Mouse (Mus musculus) neural tube, embryonic 13.5 days (tissue): ENCODE measurements around the gene Jag2. TPM values are rescaled to one million over a fixed set of nuclear protein-coding genes. Genes with fewer than 3 reads are reported as not detected.

Experiments
- ATAC-seq: fragments of 200-750 bp; cut with Nextera tagmentation; 2 replicates; pipeline ENCODE4 v1.8.0; 2017; ENCODE audit warnings: low read depth, mild to moderate bottlenecking, moderate TSS enrichment, moderate library complexity
- H3K27ac ChIP-seq: fragments of 300-500 bp; sonication (generic); replicated peaks from 2 replicates; pipeline ENCODE4 v1.5.1; 2015; ENCODE audit warnings: moderate library complexity, mild to moderate bottlenecking, inconsistent platforms
- H3K27me3 ChIP-seq: fragments of 300-500 bp; sonication (generic); 2 replicates; pipeline ENCODE4 v1.6.1; 2015; ENCODE audit warnings: mild to moderate bottlenecking, inconsistent platforms
- H3K36me3 ChIP-seq: fragments of 300-500 bp; sonication (generic); 2 replicates; pipeline ENCODE4 v1.6.1; 2015; ENCODE audit warnings: mild to moderate bottlenecking, inconsistent platforms
- H3K4me1 ChIP-seq: fragments of 300-500 bp; sonication (generic); replicated peaks from 2 replicates; pipeline ENCODE4 v1.6.1; 2015; ENCODE audit warnings: inconsistent platforms
- H3K4me2 ChIP-seq: fragments of 300-500 bp; sonication (generic); 2 replicates; pipeline ENCODE4 v1.6.1; 2015; ENCODE audit warnings: inconsistent platforms, mild to moderate bottlenecking, moderate library complexity
- H3K4me3 ChIP-seq: fragments of 300-500 bp; sonication (generic); 2 replicates; pipeline ENCODE4 v1.5.1; 2015; ENCODE audit warnings: mild to moderate bottlenecking, inconsistent platforms
- H3K9ac ChIP-seq: fragments of 300-500 bp; sonication (generic); 2 replicates; pipeline ENCODE4 v1.6.1; 2015; ENCODE audit warnings: moderate library complexity, mild to moderate bottlenecking, inconsistent platforms
- H3K9me3 ChIP-seq: fragments of 300-500 bp; sonication (generic); 2 replicates; pipeline ENCODE4 v1.6.1; 2016; ENCODE audit warnings: inconsistent platforms
- WGBS: fragments of 180-500 bp; shearing (Covaris S2); methylation state at CpG from one replicate; pipeline ENCODE4 v1.1.7; 2015; 5-methylcytosine and 5-hydroxymethylcytosine counted together
- polyA plus RNA-seq: library from polyadenylated mRNA; unstranded; fragments of >200 nt; fragmentation: Nextera tagmentation; extraction: Ambion mirVana; gene quantifications from 2 replicates; pipeline ENCODE4 v1.2.1, GENCODE M21; 2015

Jag2 gene
- polyA plus RNA-seq, result 8.6 and 9.6 TPM in 2 replicates

DNA sequence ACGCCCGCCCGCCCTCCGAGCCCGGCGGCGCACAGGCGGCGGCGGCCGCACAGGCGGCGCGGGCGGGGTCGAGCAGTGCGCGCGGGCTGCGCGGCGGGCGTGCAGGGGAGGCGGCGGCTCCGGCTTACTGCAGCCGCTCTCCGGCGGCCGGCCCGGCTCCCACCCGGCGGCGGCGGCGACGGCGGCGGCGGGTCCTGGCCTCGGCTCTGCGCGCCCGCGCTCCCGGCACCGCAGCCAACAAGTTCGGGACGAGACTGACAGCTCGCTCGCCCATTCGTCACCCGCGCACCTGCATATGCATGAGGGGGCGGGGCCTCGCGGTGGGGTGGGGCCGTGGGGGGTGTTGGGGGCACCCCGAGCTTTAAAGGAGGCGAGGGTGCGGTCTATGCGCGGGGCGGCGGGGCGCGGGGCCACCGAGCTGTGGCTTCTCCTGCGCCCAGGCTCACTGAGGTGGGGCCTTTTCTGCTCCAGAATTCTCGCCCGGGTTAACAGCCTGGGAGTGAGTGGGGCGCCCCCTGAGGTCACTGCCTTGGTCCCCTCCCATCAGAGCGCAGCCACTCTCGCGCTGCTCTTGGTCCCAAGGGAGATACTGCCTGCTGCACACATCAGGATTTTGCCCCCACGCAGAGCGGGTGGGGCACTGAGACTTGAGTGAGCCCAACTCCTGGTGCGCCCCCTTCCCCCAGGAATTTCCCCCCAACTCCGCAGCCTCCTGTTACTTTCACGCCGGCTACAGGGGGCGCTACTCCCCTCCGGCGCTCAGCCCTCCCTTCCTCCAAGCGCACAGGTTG lies at the start of gene Jag2:
TSS of gene Jag2 (minus strand) at position 215 of the 791 bp plus-strand sequence.
- Histone ChIP-seq H3K4me3 (peak within 1 kb of the TSS; percentile 68), H3K4me2 (peak within 1 kb of the TSS; percentile 81), H3K4me1 (peaks cover 43% of the 10 kb centered on the region), H3K27me3 (peaks cover 51% of the 10 kb centered on the region), H3K9ac (peak within 1 kb of the TSS; percentile 83), H3K36me3 (no peaks in the 10 kb centered on the region), H3K27ac (peak within 1 kb of the TSS; percentile 91), H3K9me3 (no peaks in the 10 kb centered on the region)
- under 1% methylated on average over 76 of the region's 85 CpGs for WGBS
- ATAC-seq, result peak; percentile 38

DNA sequence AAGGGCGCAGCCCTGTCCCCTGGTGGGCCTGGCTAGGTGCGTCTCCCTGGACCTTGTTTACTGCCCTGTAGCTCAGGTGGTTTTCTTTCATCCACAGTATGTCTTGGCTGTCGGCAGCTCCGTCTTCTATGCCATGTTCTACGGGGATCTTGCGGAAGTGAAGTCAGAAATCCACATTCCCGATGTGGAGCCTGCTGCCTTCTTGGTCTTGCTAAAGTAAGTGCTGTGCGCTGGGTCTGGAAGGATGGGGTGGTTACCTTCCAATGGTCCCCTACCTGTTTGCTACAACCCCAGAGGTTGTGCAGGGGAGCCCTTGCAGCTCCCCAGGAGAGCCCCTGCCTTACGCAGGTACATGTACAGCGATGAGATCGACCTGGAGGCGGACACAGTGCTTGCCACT lies 47.6 kb upstream of the Jag2 start:
- peak; percentile 47 for ATAC-seq
- 42% methylated on average over 12 of the region's 12 CpGs for WGBS
- Histone ChIP-seq H3K4me1 (peaks cover 30% of the 10 kb centered on the region), H3K36me3 (peaks cover 73% of the 10 kb centered on the region), H3K9me3 (no peaks in the 10 kb centered on the region), H3K27me3 (no peaks in the 10 kb centered on the region), H3K4me3 (peak overlapping the region; percentile 67), H3K27ac (peak overlapping the region; percentile 95), H3K9ac (peak overlapping the region; percentile 90), H3K4me2 (peak overlapping the region; percentile 91)

DNA sequence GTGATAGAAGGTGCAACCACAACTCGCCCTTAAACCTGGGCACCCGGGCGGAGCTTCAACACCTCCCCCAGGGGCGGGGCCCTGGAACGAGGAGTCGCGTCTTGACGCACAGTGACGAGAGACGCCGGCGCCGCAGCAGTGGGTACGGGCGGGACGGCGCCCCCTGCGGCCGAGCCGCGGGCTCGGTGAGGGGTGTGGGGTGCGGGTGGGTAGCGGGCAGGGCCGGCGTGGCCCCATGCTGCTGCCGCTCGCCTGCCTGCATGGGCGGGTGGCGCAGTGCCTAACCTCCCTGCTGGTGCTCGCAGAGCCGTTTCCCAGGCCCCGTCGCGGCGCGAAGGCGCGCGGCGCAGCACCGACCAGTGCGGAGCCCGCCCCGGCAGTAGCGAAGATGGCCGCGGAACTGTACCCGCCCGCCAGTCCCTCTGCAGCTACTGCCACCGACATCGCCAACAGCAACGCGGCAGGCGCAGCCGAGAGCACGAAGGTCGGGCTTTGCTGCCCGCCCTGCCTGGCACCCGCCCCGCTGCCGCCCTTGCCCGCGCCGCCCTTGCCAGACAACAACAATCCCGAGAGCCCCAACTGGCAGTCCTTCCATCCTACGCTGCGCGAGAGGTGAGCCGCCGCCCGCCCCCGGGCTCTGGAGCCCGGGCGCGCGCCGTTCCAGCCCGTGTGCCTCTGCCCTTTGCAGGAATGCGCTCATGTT lies 46.9 kb upstream of the Jag2 start, which contains the start of gene Btbd6:
TSS of gene Btbd6 (plus strand) at position 112 of the 703 bp plus-strand sequence.
- ATAC-seq, result peak; percentile 97
- Histone ChIP-seq H3K9me3 (no peaks in the 10 kb centered on the region), H3K4me2 (peak within 1 kb of the TSS; percentile 91), H3K36me3 (peaks cover 73% of the 10 kb centered on the region), H3K27ac (peak within 1 kb of the TSS; percentile 95), H3K4me1 (peaks cover 30% of the 10 kb centered on the region), H3K9ac (peak within 1 kb of the TSS; percentile 90), H3K4me3 (peak within 1 kb of the TSS; percentile 67), H3K27me3 (no peaks in the 10 kb centered on the region)
- under 1% methylated on average over 80 of the region's 80 CpGs for WGBS

DNA sequence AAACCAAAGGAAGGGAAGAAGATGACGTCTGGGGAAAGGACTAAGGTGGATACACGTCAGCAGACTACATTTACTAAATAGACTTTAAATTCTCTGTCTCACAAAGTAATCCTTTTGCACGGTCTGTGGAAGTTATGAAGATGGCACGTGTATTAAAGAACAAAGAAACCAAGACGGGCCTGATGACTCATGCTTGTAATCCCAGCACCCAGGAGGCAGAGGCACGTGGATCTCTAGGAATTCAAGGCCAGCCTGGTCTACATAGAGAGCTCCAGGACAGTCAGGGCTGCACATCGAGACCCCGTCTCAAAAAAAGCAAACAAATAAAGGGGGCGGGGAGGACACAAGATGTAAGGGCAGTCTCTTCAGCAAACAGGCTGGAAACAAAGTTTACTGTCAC lies 45.2 kb upstream of the Jag2 start:
- H3K27me3 ChIP-seq, result no peaks in the 10 kb centered on the region
- WGBS, result 90% methylated on average over 9 of the region's 9 CpGs
- H3K4me3 ChIP-seq, result no peak overlapping the region
- no peak overlapping the region for H3K4me2 ChIP-seq
- no peaks in the 10 kb centered on the region for H3K9me3 ChIP-seq
- peaks cover 30% of the 10 kb centered on the region for H3K4me1 ChIP-seq
- H3K27ac ChIP-seq, result no peak overlapping the region
- no peak overlapping the region for H3K9ac ChIP-seq
- ATAC-seq, result no peak
- H3K36me3 ChIP-seq, result peaks cover 73% of the 10 kb centered on the region

DNA sequence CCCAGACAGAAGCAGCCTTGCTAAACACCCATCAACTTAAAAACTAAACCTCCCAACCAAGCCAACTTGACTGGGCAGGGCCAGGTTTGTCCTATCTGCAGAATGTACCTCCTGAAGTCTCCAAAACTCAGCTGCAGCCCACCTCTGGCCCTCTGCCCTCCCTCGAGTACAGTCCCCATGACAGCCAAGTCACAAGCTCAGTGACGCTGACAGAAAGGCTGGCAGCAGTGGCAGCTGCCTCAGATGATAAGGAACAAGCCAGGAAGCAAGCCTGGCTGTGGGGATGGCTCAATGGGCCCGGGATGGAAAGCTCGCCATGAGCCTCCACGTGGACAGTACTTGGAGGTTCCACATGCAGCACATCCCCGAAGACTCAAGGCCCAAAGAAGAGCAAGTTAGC lies 40.0 kb upstream of the Jag2 start:
- Histone ChIP-seq H3K4me3 (no peak overlapping the region), H3K9me3 (no peaks in the 10 kb centered on the region), H3K27ac (no peak overlapping the region), H3K36me3 (peaks cover 97% of the 10 kb centered on the region), H3K9ac (no peak overlapping the region), H3K27me3 (no peaks in the 10 kb centered on the region), H3K4me2 (no peak overlapping the region), H3K4me1 (no peaks in the 10 kb centered on the region)
- WGBS, result 91% methylated on average over 6 of the region's 6 CpGs
- ATAC-seq, result no peak

DNA sequence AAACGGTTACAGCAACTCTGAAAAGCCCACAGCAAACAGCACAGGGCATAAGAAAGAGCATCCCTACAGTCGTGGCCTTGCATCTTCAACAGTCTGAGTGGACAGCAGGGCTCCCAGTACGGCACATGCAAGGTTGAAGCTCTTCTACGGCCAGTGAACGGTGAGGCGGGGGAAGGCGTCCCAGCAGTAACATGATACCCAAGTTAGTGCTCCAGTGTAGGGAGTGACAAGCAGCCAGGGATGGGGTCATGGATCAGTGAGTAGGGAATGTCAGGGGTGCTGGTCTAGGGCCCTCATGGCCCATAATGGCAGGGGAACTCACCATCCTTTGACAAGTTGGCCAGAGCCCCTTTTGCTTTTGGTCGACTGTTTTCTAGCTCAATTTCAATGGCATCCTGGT lies 39.4 kb upstream of the Jag2 start:
- Histone ChIP-seq H3K4me1 (no peaks in the 10 kb centered on the region), H3K4me2 (no peak overlapping the region), H3K36me3 (peaks cover 99% of the 10 kb centered on the region), H3K27ac (no peak overlapping the region), H3K4me3 (no peak overlapping the region), H3K9ac (no peak overlapping the region), H3K9me3 (no peaks in the 10 kb centered on the region), H3K27me3 (no peaks in the 10 kb centered on the region)
- 73% methylated on average over 8 of the region's 8 CpGs for WGBS
- ATAC-seq, result no peak

DNA sequence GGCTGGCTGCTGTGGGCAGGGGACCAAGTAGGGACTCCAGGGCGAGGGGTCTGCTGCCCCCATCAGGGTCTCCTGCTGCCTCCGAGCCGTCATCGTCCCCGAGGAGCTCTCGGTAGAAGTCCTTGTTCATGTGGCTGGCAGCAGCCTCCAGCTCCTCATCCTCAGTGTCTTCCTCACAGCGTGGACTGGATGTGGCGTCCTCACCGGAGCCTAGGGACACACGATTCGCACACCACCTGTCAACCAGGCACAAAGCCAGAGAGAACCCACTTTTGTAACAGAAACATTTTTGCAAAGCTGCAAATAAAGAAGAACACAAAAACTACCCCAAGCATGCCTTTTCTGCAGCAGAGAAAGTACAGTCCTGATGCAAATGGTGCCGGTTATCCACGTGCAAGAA lies 36.2 kb upstream of the Jag2 start:
- Histone ChIP-seq H3K27me3 (no peaks in the 10 kb centered on the region), H3K27ac (no peak overlapping the region), H3K36me3 (peaks cover 99% of the 10 kb centered on the region), H3K4me1 (peaks cover 9% of the 10 kb centered on the region), H3K4me2 (no peak overlapping the region), H3K4me3 (no peak overlapping the region), H3K9me3 (no peaks in the 10 kb centered on the region), H3K9ac (no peak overlapping the region)
- WGBS, result 94% methylated on average over 13 of the region's 13 CpGs
- no peak for ATAC-seq

DNA sequence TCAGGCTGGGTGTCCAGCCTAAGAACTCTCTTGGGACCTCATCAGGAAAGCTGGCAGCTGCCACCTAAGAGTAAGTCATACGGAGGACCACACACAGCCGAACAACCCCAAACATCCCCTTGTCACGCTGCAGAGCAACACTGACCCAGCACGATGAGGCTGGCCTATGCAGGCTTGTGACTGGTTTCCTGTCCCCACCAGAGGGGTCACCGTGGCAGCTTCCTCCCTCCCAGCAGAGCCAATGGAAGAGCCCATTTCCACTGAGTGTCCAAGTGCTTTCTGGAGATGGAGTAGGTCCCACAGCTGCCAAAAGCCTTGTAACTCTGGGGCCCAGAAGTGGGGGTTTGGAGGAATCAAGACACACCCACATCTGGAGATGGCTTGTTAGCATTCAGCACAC lies 32.3 kb upstream of the Jag2 start:
- WGBS, result 60% methylated on average over 5 of the region's 5 CpGs
- no peaks in the 10 kb centered on the region for H3K27me3 ChIP-seq
- H3K27ac ChIP-seq, result 0 out of 2 replicates have a peak overlapping the region, but pooled peaks have one; percentile 9

DNA sequence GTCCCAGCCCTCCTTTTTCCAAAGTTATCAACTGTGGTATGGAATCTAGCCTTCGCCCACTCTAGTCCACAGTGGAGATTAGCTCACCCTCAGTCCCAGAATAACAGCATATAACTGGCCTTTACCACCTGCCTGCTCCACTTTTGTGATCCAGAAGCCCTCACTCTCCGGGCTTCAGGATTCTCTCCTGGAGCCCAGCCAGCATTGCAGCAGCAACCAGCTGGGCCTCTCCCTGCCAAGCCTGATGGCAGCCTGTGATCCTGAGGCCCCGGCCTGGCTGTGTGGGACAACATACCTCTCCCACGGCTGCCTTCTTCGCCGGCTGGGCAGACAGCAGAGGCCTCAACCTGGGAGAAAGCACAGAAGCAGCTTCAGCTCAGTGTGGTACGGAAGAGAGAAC lies 31.9 kb upstream of the Jag2 start:
- H3K9ac ChIP-seq, result no peak overlapping the region
- H3K9me3 ChIP-seq, result no peaks in the 10 kb centered on the region
- ATAC-seq, result no peak
- H3K27me3 ChIP-seq, result no peaks in the 10 kb centered on the region
- peak overlapping the region; percentile 9; the same call in 1 of the 2 replicates for H3K27ac ChIP-seq
- H3K4me2 ChIP-seq, result no peak overlapping the region
- H3K36me3 ChIP-seq, result peaks cover 79% of the 10 kb centered on the region
- WGBS, result 74% methylated on average over 7 of the region's 7 CpGs
- H3K4me3 ChIP-seq, result no peak overlapping the region
- peaks cover 9% of the 10 kb centered on the region for H3K4me1 ChIP-seq

More for the DNA sequence above, 32.3 kb upstream of the Jag2 start:
- Histone ChIP-seq H3K36me3 (peaks cover 80% of the 10 kb centered on the region), H3K9me3 (no peaks in the 10 kb centered on the region), H3K4me2 (no peak overlapping the region), H3K4me3 (no peak overlapping the region), H3K4me1 (peaks cover 9% of the 10 kb centered on the region), H3K9ac (no peak overlapping the region)
- no peak for ATAC-seq

DNA sequence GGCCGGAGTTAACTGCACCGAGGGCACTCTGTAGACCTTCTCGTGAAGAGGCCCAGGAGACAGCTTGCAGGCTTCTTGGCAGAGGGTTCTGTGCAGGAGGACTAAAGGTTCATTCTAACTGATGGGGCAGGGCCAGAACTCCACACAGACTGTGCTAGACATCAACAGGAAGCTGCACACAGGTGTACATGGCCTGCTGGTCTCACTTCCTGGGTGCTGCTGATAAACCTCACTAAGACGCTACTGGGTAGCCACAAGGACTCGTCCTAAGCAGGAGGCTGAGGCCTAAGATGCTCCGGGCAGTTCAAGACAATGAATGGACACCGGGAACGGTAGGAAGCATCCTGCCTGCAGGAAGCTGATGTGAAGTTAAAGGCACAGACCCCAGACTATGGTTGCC lies 29.8 kb upstream of the Jag2 start:
- ATAC-seq, result no peak
- peaks cover 62% of the 10 kb centered on the region for H3K36me3 ChIP-seq
- WGBS, result 84% methylated on average over 8 of the region's 8 CpGs

DNA sequence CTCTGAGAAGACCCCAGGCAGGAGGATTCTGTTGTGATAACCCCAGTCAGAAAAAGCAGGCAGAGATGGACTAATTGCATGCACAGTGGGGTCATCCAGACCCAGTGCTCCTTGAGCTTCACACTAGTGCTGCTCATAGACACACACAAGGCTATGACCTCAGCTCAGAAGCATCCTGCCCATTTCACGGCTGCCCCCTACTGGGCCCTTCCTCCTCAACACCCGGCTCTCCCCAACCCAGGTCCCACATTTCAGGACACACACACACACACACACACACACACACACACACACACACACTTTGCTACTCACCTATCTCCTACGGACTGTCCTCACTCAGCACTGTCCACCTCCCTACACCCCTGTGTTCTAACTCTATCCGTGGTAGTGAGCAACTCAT lies 28.7 kb upstream of the Jag2 start:
- H3K27me3 ChIP-seq, result no peaks in the 10 kb centered on the region
- 39% methylated on average over 4 of the region's 4 CpGs for WGBS
- no peak overlapping the region for H3K27ac ChIP-seq
- H3K4me3 ChIP-seq, result no peak overlapping the region
- H3K9me3 ChIP-seq, result no peaks in the 10 kb centered on the region
- H3K4me2 ChIP-seq, result no peak overlapping the region
- peaks cover 9% of the 10 kb centered on the region for H3K4me1 ChIP-seq
- H3K36me3 ChIP-seq, result peaks cover 51% of the 10 kb centered on the region
- ATAC-seq, result no peak
- no peak overlapping the region for H3K9ac ChIP-seq

More for the DNA sequence above, 29.8 kb upstream of the Jag2 start:
- H3K27ac ChIP-seq, result no peak overlapping the region
- H3K4me2 ChIP-seq, result no peak overlapping the region
- no peaks in the 10 kb centered on the region for H3K27me3 ChIP-seq
- no peaks in the 10 kb centered on the region for H3K9me3 ChIP-seq
- no peak overlapping the region for H3K4me3 ChIP-seq
- H3K4me1 ChIP-seq, result peaks cover 9% of the 10 kb centered on the region
- H3K9ac ChIP-seq, result no peak overlapping the region

DNA sequence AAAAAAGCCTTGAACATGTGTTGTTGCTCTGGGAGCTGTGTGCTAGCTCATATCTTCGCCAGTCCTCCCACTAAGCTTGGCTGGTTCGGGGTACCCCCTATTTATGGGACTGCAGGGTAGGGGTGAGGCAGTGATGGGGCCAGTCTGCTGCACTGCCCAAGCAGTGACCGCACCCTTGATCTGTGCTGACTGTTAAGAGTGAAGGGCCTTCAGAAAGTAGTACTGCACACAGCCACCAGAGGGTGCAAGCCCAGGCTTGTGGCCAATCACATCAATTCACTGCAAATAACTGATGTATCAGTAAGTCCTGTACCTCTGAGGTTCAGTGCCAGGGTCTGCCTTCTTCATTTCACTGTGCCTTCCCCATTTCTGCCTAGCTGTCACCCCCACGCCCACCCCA lies 26.2 kb upstream of the Jag2 start:
- no peak for ATAC-seq
- Histone ChIP-seq H3K27ac (no peak overlapping the region), H3K9me3 (no peaks in the 10 kb centered on the region), H3K4me1 (peaks cover 15% of the 10 kb centered on the region), H3K9ac (no peak overlapping the region), H3K27me3 (no peaks in the 10 kb centered on the region), H3K4me2 (no peak overlapping the region), H3K36me3 (peaks cover 26% of the 10 kb centered on the region), H3K4me3 (no peak overlapping the region)
- WGBS, result 32% methylated on average over 4 of the region's 4 CpGs
